Mouse (Mus musculus): ENCODE measurements around the gene Mansc1.

Mansc1 gene

GRCm38 (mm10) chr6:134599239-134599638 is 33.0 kb downstream of the Mansc1 start:
- DNase-seq (ENCODE audit: low read depth, low spot score) = no peak

GRCm38 (mm10) chr6:134597651-134598229 is 34.5 kb downstream of the Mansc1 start:
- DNase-seq (ENCODE audit: low read depth, low spot score) = no peak

- DNase-seq (ENCODE audit: low read depth, low spot score) = no peak
These were observed 37.5 kb downstream of the Mansc1 start for GRCm38 (mm10) chr6:134594569-134595442.

GRCm38 (mm10) chr6:134591614-134592013 is 40.7 kb downstream of the Mansc1 start:
- DNase-seq (ENCODE audit: low read depth, low spot score) = no peak

DNA sequence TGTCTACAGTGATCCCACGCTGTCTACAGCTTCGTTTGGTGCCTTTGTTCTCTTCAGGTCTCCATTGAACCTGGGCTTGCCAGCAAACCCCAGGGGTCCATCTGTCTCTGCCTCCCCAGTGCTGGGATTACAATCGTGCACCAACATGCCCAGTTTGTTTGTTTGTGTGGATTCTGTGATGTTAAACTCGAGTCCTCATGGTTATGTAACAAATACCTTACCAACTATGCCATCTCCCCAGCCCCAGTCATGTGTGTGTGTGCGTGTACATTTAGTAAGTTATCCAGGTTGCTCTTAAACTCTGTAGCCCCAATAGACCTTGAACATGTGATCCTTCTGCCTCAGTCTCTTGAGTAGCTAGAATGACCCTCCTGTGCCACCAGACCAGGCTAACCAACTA is 46.0 kb downstream of the Mansc1 start:
- no peak for DNase-seq (ENCODE audit: low read depth, low spot score)

DNA sequence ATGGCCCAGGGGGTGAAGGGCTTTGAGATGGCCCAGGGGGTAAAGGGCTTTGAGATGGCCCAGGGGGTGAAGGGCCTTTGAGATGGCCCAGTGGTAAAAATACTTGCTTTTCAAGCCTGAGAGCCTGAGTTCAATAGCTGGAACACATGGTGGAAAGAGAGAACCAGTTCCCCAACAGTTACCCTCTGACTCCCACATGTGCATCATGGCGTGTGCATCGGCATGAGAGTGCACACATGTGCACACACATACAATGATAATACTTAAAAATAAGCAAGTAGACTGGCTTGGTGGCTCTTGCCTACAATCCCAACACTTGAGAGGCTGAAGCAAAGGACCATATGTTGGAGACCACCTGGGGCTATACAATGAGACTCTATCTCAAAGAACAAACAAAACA is 47.7 kb downstream of the Mansc1 start:
- DNase-seq (ENCODE audit: low read depth, low spot score) = no peak

- no peak for DNase-seq (ENCODE audit: low read depth, low spot score)
These were observed 50.2 kb downstream of the Mansc1 start for GRCm38 (mm10) chr6:134582110-134582509.

- DNase-seq (ENCODE audit: low read depth, low spot score) = no peak
These were observed 52.8 kb downstream of the Mansc1 start for GRCm38 (mm10) chr6:134579506-134579905.

GRCm38 (mm10) chr6:134578039-134578438 is 54.2 kb downstream of the Mansc1 start:
- DNase-seq (ENCODE audit: low read depth, low spot score) = no peak

DNA sequence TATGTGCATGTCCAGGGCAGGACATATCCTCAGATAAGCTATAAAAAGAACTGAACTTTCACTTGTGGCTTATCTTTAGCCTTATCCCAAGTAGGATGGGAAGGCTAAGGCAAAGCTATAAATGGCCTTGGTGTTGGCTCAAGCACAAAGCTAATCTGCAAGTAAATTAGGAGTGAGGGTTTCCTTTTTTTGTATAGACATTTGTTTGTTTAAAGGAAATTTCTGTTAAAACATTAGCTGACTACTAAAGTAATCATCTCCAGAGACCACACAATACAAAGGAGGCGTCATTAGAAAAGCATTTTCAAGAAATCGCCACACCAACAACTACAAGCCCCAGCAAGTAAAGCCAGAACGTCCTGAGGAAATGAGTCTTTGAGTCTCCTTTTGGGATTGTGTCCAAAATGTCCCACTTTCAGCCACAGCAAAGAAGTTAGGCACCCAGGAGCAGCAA is 57.0 kb downstream of the Mansc1 start:
- no peak for DNase-seq (ENCODE audit: low read depth, low spot score)

DNA sequence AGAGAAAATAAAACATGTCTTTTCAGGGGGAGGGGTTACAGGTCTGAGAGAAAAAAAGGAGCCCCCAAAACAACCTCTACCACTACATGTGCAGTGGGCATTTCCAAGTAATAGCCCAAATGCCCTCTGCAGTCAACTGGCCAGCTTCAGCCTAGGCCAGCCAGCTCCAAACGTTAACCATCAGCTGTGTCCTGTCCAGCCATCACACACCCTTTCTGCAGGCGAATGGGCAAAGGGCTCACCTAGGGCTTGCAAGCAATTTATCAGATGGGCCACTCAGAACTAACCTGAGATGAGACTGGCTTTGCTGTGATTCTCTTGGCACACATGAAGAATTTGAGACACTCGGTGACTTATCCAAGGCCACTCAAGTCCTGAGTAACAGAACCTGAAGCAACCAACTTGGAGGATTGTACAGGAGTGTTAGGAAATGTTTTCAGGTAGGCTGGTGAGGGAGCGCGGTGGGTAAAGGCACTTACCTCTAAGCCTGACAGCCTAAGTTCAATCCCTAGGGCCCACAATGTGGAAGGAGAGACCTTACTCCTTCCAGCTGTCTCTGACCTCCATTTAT is 64.2 kb downstream of the Mansc1 start:
- no peak for DNase-seq (ENCODE audit: low read depth, low spot score)

GRCm38 (mm10) chr6:134566818-134567485 is 65.3 kb downstream of the Mansc1 start, which contains the start of gene Lrp6:
Gene Lrp6 (minus strand): TSS chr6:134566965.
- DNase-seq (ENCODE audit: low read depth, low spot score) = peak; percentile 87

GRCm38 (mm10) chr6:134566248-134566817 is 66.0 kb downstream of the Mansc1 start:
- no peak for DNase-seq (ENCODE audit: low read depth, low spot score)

DNA sequence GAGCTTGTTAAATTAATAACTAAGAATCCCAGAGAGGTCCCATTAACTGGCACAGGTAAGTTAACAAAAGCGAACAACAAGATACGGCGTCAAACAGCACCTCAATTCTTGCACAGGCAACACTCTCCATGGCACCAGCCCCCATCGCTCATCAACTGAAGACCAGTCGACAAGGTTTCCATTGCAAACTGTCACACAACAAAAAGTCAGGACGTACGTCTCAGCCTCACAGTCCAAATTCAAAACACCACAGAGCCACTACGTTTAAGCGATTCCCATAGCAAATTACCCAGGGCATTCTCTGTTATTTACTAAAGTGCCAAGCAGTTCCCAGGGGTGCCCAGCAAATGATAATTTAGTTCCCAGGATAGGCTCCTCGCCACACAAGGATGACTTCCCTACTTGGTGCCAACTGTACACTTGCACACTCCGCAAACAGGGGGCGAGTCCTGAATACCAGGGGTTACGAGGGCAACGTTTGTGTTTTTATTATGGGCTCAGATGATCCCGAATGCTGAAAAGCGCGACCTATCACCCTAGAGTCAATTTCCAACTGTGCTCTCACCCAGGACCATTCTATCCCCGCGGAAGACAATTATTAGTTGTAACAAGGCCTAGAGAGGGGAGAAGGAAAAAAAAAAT is 66.6 kb downstream of the Mansc1 start:
- no peak for DNase-seq (ENCODE audit: low read depth, low spot score)

DNA sequence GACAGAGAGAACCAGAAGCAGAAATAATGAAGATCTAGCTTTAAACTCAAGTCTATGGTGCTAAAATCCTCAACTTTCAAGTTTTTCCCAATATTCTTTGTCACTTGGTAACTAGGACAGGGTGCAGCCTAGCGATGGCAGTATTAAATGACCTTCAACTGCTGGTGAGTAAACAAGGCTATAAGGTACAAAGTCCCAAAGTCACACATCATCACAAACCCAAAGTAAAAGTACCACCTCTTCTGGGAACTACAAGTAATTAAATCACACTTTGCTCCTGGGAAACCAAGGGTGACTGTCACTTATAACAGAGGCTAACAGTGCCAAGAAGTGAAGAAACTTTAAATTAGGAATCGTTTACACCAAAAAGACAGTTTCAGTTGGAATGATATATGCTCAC is 67.7 kb downstream of the Mansc1 start:
- DNase-seq (ENCODE audit: low read depth, low spot score) = no peak

DNA sequence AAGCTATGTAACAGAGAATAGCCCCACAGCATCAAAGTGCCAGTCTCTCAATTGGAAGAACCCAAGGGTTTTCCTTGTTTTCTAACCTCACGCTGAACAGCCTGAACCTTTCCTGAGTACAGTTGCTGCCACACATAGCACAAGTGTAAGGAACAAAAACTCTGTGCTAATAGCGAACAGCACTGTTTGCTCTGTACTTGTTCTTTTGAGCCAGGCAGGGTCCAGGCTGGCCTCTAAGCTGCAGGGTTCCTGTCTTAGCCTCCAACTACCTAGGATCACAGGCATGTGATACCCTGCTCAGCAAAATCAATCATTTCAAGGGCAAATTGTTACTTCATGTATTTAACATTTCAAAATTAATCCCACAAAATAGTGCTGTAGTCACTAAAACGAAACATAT is 72.7 kb downstream of the Mansc1 start:
- no peak for DNase-seq (ENCODE audit: low read depth, low spot score)
